Mouse (Mus musculus) embryonic facial prominence, embryonic 11.5 days (tissue): ENCODE data around the gene Bag5. TPM values are rescaled to one million over a fixed set of nuclear protein-coding genes. Genes with fewer than 3 reads are reported as not detected.
A peak's percentile ranks its signal among the peaks of the same experiment; 100 is the strongest.

ENCODE experiments used
- ATAC-seq: fragments of 200-750 bp; cut with Nextera tagmentation; replicated peaks from 2 replicates; pipeline ENCODE4 v1.8.0; 2017; ENCODE audit warnings: low read depth; ENCODE audit not compliant: insufficient number of reproducible peaks, low FRiP score, low TSS enrichment
- DNase-seq: peaks from one replicate; pipeline ENCODE4 v3.0.0-alpha.2; 2015; ENCODE audit warnings: low spot score
- H3K27ac ChIP-seq: fragments of 300-500 bp; sonication (generic); replicated peaks from 2 replicates; pipeline ENCODE4 v1.5.1; 2014; ENCODE audit warnings: mild to moderate bottlenecking, low read depth, low read length, control low read depth
- H3K27me3 ChIP-seq: fragments of 300-500 bp; sonication (generic); 2 replicates; pipeline ENCODE4 v1.6.1; 2014; ENCODE audit warnings: mild to moderate bottlenecking, low read length, moderate library complexity, mixed read lengths; ENCODE audit not compliant: control insufficient read depth, insufficient read depth
- H3K36me3 ChIP-seq: fragments of 300-500 bp; sonication (generic); replicated peaks from 2 replicates; pipeline ENCODE4 v1.6.1; 2014; ENCODE audit warnings: low read depth, mild to moderate bottlenecking, low read length, moderate library complexity, mixed read lengths; ENCODE audit not compliant: control insufficient read depth, insufficient read depth
- H3K4me1 ChIP-seq: fragments of 300-500 bp; sonication (generic); 2 replicates; pipeline ENCODE4 v1.6.1; 2014; ENCODE audit warnings: low read length, mixed read lengths; ENCODE audit not compliant: control insufficient read depth, insufficient read depth
- H3K4me2 ChIP-seq: fragments of 300-500 bp; sonication (generic); 2 replicates; pipeline ENCODE4 v1.6.1; 2014; ENCODE audit warnings: low read depth, mild to moderate bottlenecking, control low read depth, low read length, moderate library complexity
- H3K4me3 ChIP-seq: fragments of 300-500 bp; sonication (generic); 2 replicates; pipeline ENCODE4 v1.5.1; 2014; ENCODE audit warnings: low read depth, low read length, control low read depth
- H3K9ac ChIP-seq: fragments of 300-500 bp; sonication (generic); replicated peaks from 2 replicates; pipeline ENCODE4 v1.6.1; 2014; ENCODE audit warnings: mild to moderate bottlenecking, control low read depth, low read length
- H3K9me3 ChIP-seq: fragments of 300-500 bp; sonication (generic); replicated peaks from 2 replicates; pipeline ENCODE4 v1.6.1; 2016; ENCODE audit warnings: mild to moderate bottlenecking, low read length, inconsistent platforms, mixed read lengths; ENCODE audit not compliant: control insufficient read depth
- WGBS: fragments of 180-500 bp; shearing (Covaris S2); extraction: QIAGEN DNeasy Blood & Tissue Kit; methylation state at CpG from one replicate; pipeline ENCODE4 v1.1.7; 2014; 5-methylcytosine and 5-hydroxymethylcytosine counted together
- polyA plus RNA-seq: library from polyadenylated mRNA; unstranded; fragments of >200 nt; fragmentation: Nextera tagmentation; extraction: Ambion mirVana; gene quantifications from 2 replicates; pipeline ENCODE4 v1.2.1, GENCODE M21; 2014

Bag5 gene
- polyA plus RNA-seq, 1 experiment from 2014 or later: 56.8 TPM

GRCm38 (mm10) chr12:111686390-111686789 lies 26.7 kb downstream of the Bag5 start:
- no peaks in the 10 kb centered on the region; the same call in 1 of the 2 replicates for H3K36me3 ChIP-seq

GRCm38 (mm10) chr12:111682806-111683205 lies 30.3 kb downstream of the Bag5 start:
- WGBS: 64% methylated on average over 5 of the region's 5 CpGs
- peaks cover 6% of the 10 kb centered on the region; the same call in 1 of the 2 replicates for H3K4me1 ChIP-seq
- no peak for DNase-seq
- no peaks in the 10 kb centered on the region for H3K9me3 ChIP-seq
- H3K4me3 ChIP-seq: no peak overlapping the region
- H3K27ac ChIP-seq: no peak overlapping the region
- no peaks in the 10 kb centered on the region for H3K27me3 ChIP-seq
- H3K36me3 ChIP-seq: no peaks in the 10 kb centered on the region; the same call in 1 of the 2 replicates
- no peak overlapping the region for H3K9ac ChIP-seq
- no peak overlapping the region for H3K4me2 ChIP-seq
- ATAC-seq: no peak

More at GRCm38 (mm10) chr12:111686390-111686789, 26.7 kb downstream of the Bag5 start:
- no peaks in the 10 kb centered on the region for H3K4me1 ChIP-seq
- H3K27ac ChIP-seq: no peak overlapping the region
- WGBS: 91% methylated on average over 4 of the region's 4 CpGs
- no peak overlapping the region for H3K4me3 ChIP-seq
- H3K4me2 ChIP-seq: no peak overlapping the region
- DNase-seq: no peak
- ATAC-seq: no peak
- no peak overlapping the region for H3K9ac ChIP-seq
- no peaks in the 10 kb centered on the region for H3K27me3 ChIP-seq
- H3K9me3 ChIP-seq: no peaks in the 10 kb centered on the region

- Histone ChIP-seq H3K4me2 (no peak overlapping the region), H3K27me3 (no peaks in the 10 kb centered on the region), H3K9ac (no peak overlapping the region), H3K9me3 (no peaks in the 10 kb centered on the region), H3K4me3 (no peak overlapping the region), H3K4me1 (peaks cover 6% of the 10 kb centered on the region; the same call in 1 of the 2 replicates), H3K27ac (no peak overlapping the region), H3K36me3 (no peaks in the 10 kb centered on the region; the same call in 1 of the 2 replicates)
- no peak for DNase-seq
- WGBS: 84% methylated on average over 5 of the region's 5 CpGs
- ATAC-seq: no peak
These were observed 31.1 kb downstream of the Bag5 start for GRCm38 (mm10) chr12:111682003-111682402.

GRCm38 (mm10) chr12:111681305-111681704 lies 31.8 kb downstream of the Bag5 start:
- 87% methylated on average over 8 of the region's 8 CpGs for WGBS
- DNase-seq: no peak
- H3K9me3 ChIP-seq: no peaks in the 10 kb centered on the region
- H3K9ac ChIP-seq: no peak overlapping the region
- H3K27ac ChIP-seq: no peak overlapping the region
- H3K4me3 ChIP-seq: no peak overlapping the region
- H3K27me3 ChIP-seq: no peaks in the 10 kb centered on the region
- no peak overlapping the region for H3K4me2 ChIP-seq
- H3K4me1 ChIP-seq: peaks cover 6% of the 10 kb centered on the region; the same call in 1 of the 2 replicates
- ATAC-seq: no peak
- H3K36me3 ChIP-seq: no peaks in the 10 kb centered on the region; the same call in 1 of the 2 replicates

- H3K4me2 ChIP-seq: no peak overlapping the region
- DNase-seq: no peak
- no peaks in the 10 kb centered on the region for H3K27me3 ChIP-seq
- 97% methylated on average over 13 of the region's 13 CpGs for WGBS
- ATAC-seq: no peak
- no peak overlapping the region for H3K27ac ChIP-seq
- no peak overlapping the region for H3K9ac ChIP-seq
- no peak overlapping the region for H3K4me3 ChIP-seq
- no peaks in the 10 kb centered on the region; the same call in 1 of the 2 replicates for H3K36me3 ChIP-seq
- peaks cover 6% of the 10 kb centered on the region; the same call in 1 of the 2 replicates for H3K4me1 ChIP-seq
- H3K9me3 ChIP-seq: no peaks in the 10 kb centered on the region
These were observed 32.4 kb downstream of the Bag5 start for GRCm38 (mm10) chr12:111680661-111681060.

- Histone ChIP-seq H3K4me1 (peaks cover 6% of the 10 kb centered on the region; the same call in 1 of the 2 replicates), H3K9me3 (no peaks in the 10 kb centered on the region), H3K36me3 (no peaks in the 10 kb centered on the region; the same call in 1 of the 2 replicates), H3K4me2 (peak overlapping the region; percentile 96), H3K27ac (no peak overlapping the region), H3K4me3 (peak overlapping the region; percentile 88), H3K27me3 (0 out of 2 replicates have a peak, but pooled peaks cover 2% of the 10 kb centered on the region), H3K9ac (peak overlapping the region; percentile 61)
- WGBS: 54% methylated on average over 7 of the region's 7 CpGs
- ATAC-seq (no peak), DNase-seq (no peak)
These were observed 34.1 kb downstream of the Bag5 start for GRCm38 (mm10) chr12:111678997-111679396.

- peaks cover 5% of the 10 kb centered on the region; the same call in 1 of the 2 replicates for H3K27me3 ChIP-seq
- H3K4me3 ChIP-seq: peak overlapping the region; percentile 88
- H3K4me1 ChIP-seq: peaks cover 6% of the 10 kb centered on the region; the same call in 1 of the 2 replicates
- ATAC-seq (no peak), DNase-seq (no peak)
- 9% methylated on average over 13 of the region's 13 CpGs for WGBS
- H3K27ac ChIP-seq: no peak overlapping the region
- peak overlapping the region; percentile 96 for H3K4me2 ChIP-seq
- H3K36me3 ChIP-seq: no peaks in the 10 kb centered on the region; the same call in 1 of the 2 replicates
- no peaks in the 10 kb centered on the region for H3K9me3 ChIP-seq
- peak overlapping the region; percentile 61 for H3K9ac ChIP-seq
These were observed 34.5 kb downstream of the Bag5 start for GRCm38 (mm10) chr12:111678670-111678933.

GRCm38 (mm10) chr12:111677882-111678669 lies 35.0 kb downstream of the Bag5 start, which contains the start of gene Trmt61a:
Gene Trmt61a (plus strand): TSS chr12:111678105.
- Histone ChIP-seq H3K27ac (peak within 1 kb of the TSS; percentile 23), H3K4me3 (peak within 1 kb of the TSS; percentile 88), H3K9ac (peak within 1 kb of the TSS; percentile 61), H3K27me3 (peaks cover 8% of the 10 kb centered on the region), H3K4me2 (peak within 1 kb of the TSS; percentile 96), H3K36me3 (no peaks in the 10 kb centered on the region; the same call in 1 of the 2 replicates), H3K4me1 (peaks cover 6% of the 10 kb centered on the region; the same call in 1 of the 2 replicates), H3K9me3 (no peaks in the 10 kb centered on the region)
- DNase-seq (peak; percentile 96), ATAC-seq (peak; percentile 84)
- WGBS: 1% methylated on average over 51 of the region's 51 CpGs
